Mouse (Mus musculus): ENCODE results near the gene Herc2.

GRCm38 (mm10) chr7:56023586-56023985 lies 26.4 kb upstream of the Herc2 start:
- TF ChIP-seq POLR2A (IDR thresholded peaks at IDR 0.05; ENCODE audit: low read depth, low read length) (no peak), CTCF (IDR thresholded peaks at IDR 0.05; ENCODE audit: extremely low read depth, insufficient read depth, insufficient read length, insufficient replicate concordance) (no peak)

Measured in spleen, adult 2 months (tissue).